Mouse (Mus musculus) forebrain, embryonic 11.5 days (tissue): ENCODE results near the gene Olfr316. TPM values are rescaled to one million over a fixed set of nuclear protein-coding genes. Genes with fewer than 3 reads are reported as not detected.
"Not testable (repeated sequence)": the region's sequence is repeated elsewhere in the genome, so short reads cannot be mapped to it uniquely, and the experiment has no call there.

Experiments used
- ATAC-seq: fragments of 200-750 bp; cut with Nextera tagmentation; replicated peaks from 2 replicates; pipeline ENCODE4 v1.8.0; 2017; ENCODE audit warnings: moderate TSS enrichment; ENCODE audit not compliant: low FRiP score
- DNase-seq: peaks from one replicate; pipeline ENCODE4 v3.0.0-alpha.2; 2017; ENCODE audit warnings: low spot score
- H3K27ac ChIP-seq: fragments of 300-500 bp; sonication (generic); 2 replicates; pipeline ENCODE4 v1.5.1; 2014; ENCODE audit warnings: low read depth, low read length
- H3K27me3 ChIP-seq: fragments of 300-500 bp; sonication (generic); 2 replicates; pipeline ENCODE4 v1.6.1; 2014; ENCODE audit warnings: mild to moderate bottlenecking, low read length, mixed read lengths; ENCODE audit not compliant: control insufficient read depth, insufficient read depth
- H3K36me3 ChIP-seq: fragments of 300-500 bp; sonication (generic); 2 replicates; pipeline ENCODE4 v1.6.1; 2014; ENCODE audit warnings: mild to moderate bottlenecking, low read length, moderate library complexity, mixed read lengths; ENCODE audit not compliant: control insufficient read depth, insufficient read depth
- H3K4me1 ChIP-seq: fragments of 300-500 bp; sonication (generic); replicated peaks from 2 replicates; pipeline ENCODE4 v1.6.1; 2014; ENCODE audit warnings: low read length, mixed read lengths; ENCODE audit not compliant: control insufficient read depth, insufficient read depth
- H3K4me2 ChIP-seq: fragments of 300-500 bp; sonication (generic); 2 replicates; pipeline ENCODE4 v1.6.1; 2014; ENCODE audit warnings: low read depth, mild to moderate bottlenecking, low read length, moderate library complexity, mixed read lengths; ENCODE audit not compliant: severe bottlenecking
- H3K4me3 ChIP-seq: fragments of 300-500 bp; sonication (generic); 2 replicates; pipeline ENCODE4 v1.5.1; 2014; ENCODE audit warnings: low read depth, low read length
- H3K9ac ChIP-seq: fragments of 300-500 bp; sonication (generic); 2 replicates; pipeline ENCODE4 v1.6.1; 2014; ENCODE audit warnings: low read length
- H3K9me3 ChIP-seq: fragments of 300-500 bp; sonication (generic); 2 replicates; pipeline ENCODE4 v1.6.1; 2016; ENCODE audit warnings: low read length, mixed read lengths; ENCODE audit not compliant: control insufficient read depth
- WGBS: fragments of 180-500 bp; shearing (Covaris S2); extraction: QIAGEN DNeasy Blood & Tissue Kit; methylation state at CpG from one replicate; pipeline ENCODE4 v1.1.7; 2014; 5-methylcytosine and 5-hydroxymethylcytosine counted together
- polyA plus RNA-seq: library from polyadenylated mRNA; unstranded; fragments of >200 nt; fragmentation: Nextera tagmentation; extraction: Ambion mirVana; gene quantifications from 2 replicates; pipeline ENCODE4 v1.2.1, GENCODE M21; 2014

The Olfr316 gene
- not detected in 2 replicates for polyA plus RNA-seq

- ATAC-seq (no peak), DNase-seq (no peak)
- Histone ChIP-seq H3K27ac (no peak within 1 kb of the TSS), H3K4me3 (no peak within 1 kb of the TSS), H3K4me1 (no peaks in the 10 kb centered on the region), H3K9ac (no peak within 1 kb of the TSS), H3K36me3 (no peaks in the 10 kb centered on the region), H3K9me3 (no peaks in the 10 kb centered on the region), H3K4me2 (no peak within 1 kb of the TSS), H3K27me3 (no peaks in the 10 kb centered on the region)
- WGBS = 86% methylated on average over 2 of the region's 2 CpGs
Measured at GRCm38 (mm10) chr11:58752434-58752833, at the start of gene Olfr316. Gene Olfr316 (plus strand): TSS chr11:58752734.

DNA sequence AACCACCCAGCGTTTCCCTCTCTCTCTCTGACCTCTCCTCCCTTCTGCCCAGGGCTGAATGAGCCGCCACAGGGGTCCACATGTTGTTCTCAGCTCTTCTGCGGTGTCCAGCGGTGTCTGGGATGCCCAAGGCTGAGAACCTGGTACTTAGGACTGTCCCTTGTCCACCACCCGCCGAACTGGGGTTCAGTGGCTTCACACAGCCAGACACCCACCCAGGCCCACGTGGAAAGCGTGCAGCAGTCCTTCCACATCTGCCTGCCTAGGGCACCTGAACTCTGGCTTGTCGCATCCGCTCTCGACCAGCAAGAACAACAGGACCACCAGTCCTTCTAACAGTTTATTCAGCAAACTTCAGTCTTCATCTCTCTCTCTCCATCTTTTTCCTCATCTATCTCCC, 43.4 kb upstream of the Olfr316 start:
- Histone ChIP-seq H3K4me3 (no peak overlapping the region), H3K9me3 (no peaks in the 10 kb centered on the region), H3K36me3 (no peaks in the 10 kb centered on the region), H3K27me3 (no peaks in the 10 kb centered on the region), H3K9ac (no peak overlapping the region), H3K4me2 (no peak overlapping the region), H3K27ac (no peak overlapping the region), H3K4me1 (no peaks in the 10 kb centered on the region)
- 79% methylated on average over 11 of the region's 11 CpGs for WGBS
- ATAC-seq (no peak), DNase-seq (no peak)

GRCm38 (mm10) chr11:58717723-58718122, 34.8 kb upstream of the Olfr316 start:
- H3K4me3 ChIP-seq, H3K9ac ChIP-seq, ATAC-seq, H3K9me3 ChIP-seq, H3K27ac ChIP-seq, H3K4me1 ChIP-seq, H3K4me2 ChIP-seq, DNase-seq, H3K36me3 ChIP-seq, H3K27me3 ChIP-seq: not testable (repeated sequence)
- WGBS = 86% methylated on average over 6 of the region's 7 CpGs

- no peak overlapping the region for H3K27ac ChIP-seq
Measured at GRCm38 (mm10) chr11:58719701-58720100, 32.8 kb upstream of the Olfr316 start.

DNA sequence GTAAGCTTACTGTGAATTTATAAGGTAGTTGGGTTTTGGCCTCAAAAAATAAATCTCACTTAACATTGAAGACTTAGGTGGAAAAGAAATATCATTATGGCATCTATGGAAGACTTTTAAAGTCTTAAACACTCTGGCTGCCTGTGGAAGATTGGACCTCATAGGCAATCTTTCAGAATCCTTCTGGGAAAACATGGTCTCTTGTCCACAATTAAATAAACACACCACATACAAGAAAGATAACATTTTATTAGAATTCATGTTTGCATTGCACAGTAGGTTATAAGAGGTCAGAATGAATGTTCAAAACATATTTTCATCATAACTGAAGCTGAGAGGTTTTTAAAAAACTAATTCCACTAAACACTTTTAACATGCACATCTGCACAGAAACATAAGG, 28.6 kb upstream of the Olfr316 start, which contains the start of gene Olfr318:
Gene Olfr318, minus strand, starts transcription at position 101 of the 400 bp plus-strand sequence.
- no peak for ATAC-seq

More at GRCm38 (mm10) chr11:58719701-58720100, 32.8 kb upstream of the Olfr316 start:
- Histone ChIP-seq H3K4me2 (no peak overlapping the region), H3K4me1 (no peaks in the 10 kb centered on the region), H3K4me3 (no peak overlapping the region), H3K9ac (no peak overlapping the region), H3K27me3 (no peaks in the 10 kb centered on the region), H3K36me3 (no peaks in the 10 kb centered on the region), H3K9me3 (no peaks in the 10 kb centered on the region)
- 92% methylated on average over 4 of the region's 4 CpGs for WGBS
- no peak for ATAC-seq
- no peak for DNase-seq

DNA sequence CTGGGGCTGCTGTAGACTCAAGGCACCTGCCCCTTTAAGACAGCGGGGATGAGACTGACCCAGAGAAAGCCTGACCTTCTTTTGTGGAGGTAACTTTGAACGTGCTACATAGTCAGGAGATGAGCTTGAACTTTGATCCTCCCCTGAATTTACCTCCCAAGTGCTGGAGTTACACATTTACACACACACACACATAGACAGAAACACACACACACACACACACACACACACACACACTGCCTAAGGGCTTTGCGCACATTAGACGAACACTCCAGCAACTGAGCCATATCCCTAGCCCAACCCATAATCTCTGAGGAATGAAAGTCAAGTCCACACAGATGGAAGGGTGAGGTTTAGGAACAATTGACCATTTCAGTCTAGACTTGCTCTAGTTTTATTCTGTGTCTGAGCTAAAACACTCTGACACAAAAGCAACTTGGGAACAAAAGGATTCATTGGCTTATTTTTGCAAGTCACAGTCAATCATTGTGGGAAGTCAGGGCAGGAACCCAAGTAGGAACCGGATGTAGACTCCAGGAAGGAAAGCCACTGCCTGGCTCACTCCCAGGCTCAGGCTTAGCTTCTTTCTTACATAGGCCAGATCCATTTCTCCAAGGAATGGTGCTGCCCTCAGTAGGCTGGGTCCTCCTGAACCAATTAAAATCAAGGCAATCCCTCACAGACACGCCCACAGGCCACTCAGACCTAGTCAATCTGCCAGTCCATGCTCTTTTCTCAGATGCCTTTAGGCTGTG, 24.5 kb upstream of the Olfr316 start:
- not testable (repeated sequence) for H3K27ac ChIP-seq, DNase-seq, H3K4me2 ChIP-seq, H3K4me3 ChIP-seq, H3K27me3 ChIP-seq, ATAC-seq, H3K9me3 ChIP-seq, H3K9ac ChIP-seq, H3K36me3 ChIP-seq, H3K4me1 ChIP-seq
- WGBS = 85% methylated on average over 6 of the region's 6 CpGs

More for the DNA sequence above, 28.6 kb upstream of the Olfr316 start, which contains the start of gene Olfr318:
- no peaks in the 10 kb centered on the region for H3K36me3 ChIP-seq
- no peak for DNase-seq
- no peak within 1 kb of the TSS for H3K9ac ChIP-seq
- H3K27me3 ChIP-seq = no peaks in the 10 kb centered on the region
- no peaks in the 10 kb centered on the region for H3K4me1 ChIP-seq
- H3K4me2 ChIP-seq = no peak within 1 kb of the TSS
- no peak within 1 kb of the TSS for H3K4me3 ChIP-seq
- no peak within 1 kb of the TSS for H3K27ac ChIP-seq
- no peaks in the 10 kb centered on the region for H3K9me3 ChIP-seq

GRCm38 (mm10) chr11:58733372-58733771, 19.2 kb upstream of the Olfr316 start:
- Histone ChIP-seq H3K27ac (no peak overlapping the region), H3K4me3 (no peak overlapping the region), H3K27me3 (no peaks in the 10 kb centered on the region), H3K9ac (no peak overlapping the region), H3K4me2 (no peak overlapping the region), H3K4me1 (no peaks in the 10 kb centered on the region), H3K36me3 (no peaks in the 10 kb centered on the region), H3K9me3 (no peaks in the 10 kb centered on the region)
- DNase-seq (no peak), ATAC-seq (no peak)
- 66% methylated on average over 3 of the region's 3 CpGs for WGBS

GRCm38 (mm10) chr11:58738792-58739262, 13.7 kb upstream of the Olfr316 start, which contains the start of gene Olfr317:
Gene Olfr317 (minus strand): TSS chr11:58739212.
- WGBS = 76% methylated on average over 4 of the region's 4 CpGs
- Histone ChIP-seq H3K4me2 (no peak within 1 kb of the TSS), H3K36me3 (no peaks in the 10 kb centered on the region), H3K27ac (no peak within 1 kb of the TSS), H3K9me3 (no peaks in the 10 kb centered on the region), H3K9ac (no peak within 1 kb of the TSS), H3K27me3 (no peaks in the 10 kb centered on the region), H3K4me3 (no peak within 1 kb of the TSS), H3K4me1 (no peaks in the 10 kb centered on the region)
- ATAC-seq (no peak), DNase-seq (no peak)

- not testable (repeated sequence) for H3K9me3 ChIP-seq, H3K4me3 ChIP-seq, H3K27ac ChIP-seq, H3K27me3 ChIP-seq, DNase-seq, H3K36me3 ChIP-seq, H3K9ac ChIP-seq, H3K4me2 ChIP-seq, ATAC-seq, H3K4me1 ChIP-seq
- WGBS = 84% methylated on average over 18 of the region's 18 CpGs
Measured at GRCm38 (mm10) chr11:58751096-58751495, 1.4 kb upstream of the Olfr316 start.
